Mouse (Mus musculus) c-Kit-positive CD71-positive TER-119-positive erythroid progenitor cells, embryonic 14.5 days (primary cell): Measurements from ENCODE around the gene Foxa3.

Source experiments
- DNase-seq: peaks from one replicate; pipeline ENCODE4 v3.0.0-alpha.2; 2013; ENCODE audit warnings: low spot score

Gene Foxa3

DNA sequence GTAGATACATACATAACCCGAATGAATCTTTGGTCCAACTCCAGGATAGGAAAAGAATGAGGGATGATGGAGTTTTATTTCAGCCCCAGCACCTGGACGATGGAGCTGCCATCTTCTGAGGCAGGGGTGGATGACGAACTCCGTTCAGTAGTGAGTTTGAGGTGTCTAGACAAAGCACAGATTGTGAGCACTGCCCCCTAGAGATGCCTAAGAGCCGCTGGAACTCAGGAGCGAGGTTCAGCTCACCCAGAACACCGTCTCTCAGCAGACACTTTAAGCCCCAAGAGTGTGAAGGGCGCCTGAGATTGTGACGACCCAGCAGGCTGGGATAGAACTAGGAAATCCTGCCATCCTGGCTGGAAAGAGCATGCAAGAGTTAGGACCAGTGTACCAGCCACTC is 24.5 kb downstream of the Foxa3 start:
- DNase-seq = no peak

DNA sequence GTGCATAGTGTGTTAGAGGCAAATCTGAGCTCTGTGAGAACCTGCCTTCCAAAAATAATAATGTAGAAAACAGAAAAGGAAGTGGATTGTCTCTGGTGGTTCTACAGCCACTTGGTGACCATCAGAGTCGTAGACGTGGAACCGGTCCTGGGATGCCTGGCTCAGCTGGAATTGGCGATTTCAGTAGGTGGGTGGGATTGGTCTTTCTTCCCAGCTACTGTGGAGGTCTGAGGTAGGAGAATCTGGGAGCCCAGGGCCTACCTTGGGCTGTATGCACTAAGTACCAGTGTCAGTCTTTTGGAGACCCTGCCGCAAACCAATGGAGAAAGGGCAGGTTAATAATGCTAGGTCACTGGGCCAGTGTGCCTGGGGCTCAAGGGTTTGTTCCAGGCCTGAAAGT is 30.3 kb downstream of the Foxa3 start:
- DNase-seq = no peak

DNA sequence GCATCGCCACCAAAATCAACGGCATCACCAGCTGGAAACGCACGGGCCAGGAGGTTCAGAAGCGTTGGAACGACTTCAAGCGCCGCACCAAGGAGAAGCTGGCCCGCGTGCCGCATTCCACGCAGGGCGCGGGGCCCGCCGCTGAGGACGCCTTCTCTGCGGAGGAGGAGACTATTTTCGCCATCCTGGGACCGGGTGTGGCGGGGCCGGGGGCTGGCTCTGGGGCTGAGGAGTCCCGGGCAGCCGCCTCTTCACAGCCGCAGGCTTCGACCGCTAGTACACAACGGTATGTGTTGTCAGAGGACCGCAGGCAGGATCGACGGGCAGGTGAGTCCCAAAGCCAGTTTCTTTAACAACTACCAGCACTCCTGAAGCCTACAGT is 31.1 kb downstream of the Foxa3 start:
- no peak for DNase-seq

DNA sequence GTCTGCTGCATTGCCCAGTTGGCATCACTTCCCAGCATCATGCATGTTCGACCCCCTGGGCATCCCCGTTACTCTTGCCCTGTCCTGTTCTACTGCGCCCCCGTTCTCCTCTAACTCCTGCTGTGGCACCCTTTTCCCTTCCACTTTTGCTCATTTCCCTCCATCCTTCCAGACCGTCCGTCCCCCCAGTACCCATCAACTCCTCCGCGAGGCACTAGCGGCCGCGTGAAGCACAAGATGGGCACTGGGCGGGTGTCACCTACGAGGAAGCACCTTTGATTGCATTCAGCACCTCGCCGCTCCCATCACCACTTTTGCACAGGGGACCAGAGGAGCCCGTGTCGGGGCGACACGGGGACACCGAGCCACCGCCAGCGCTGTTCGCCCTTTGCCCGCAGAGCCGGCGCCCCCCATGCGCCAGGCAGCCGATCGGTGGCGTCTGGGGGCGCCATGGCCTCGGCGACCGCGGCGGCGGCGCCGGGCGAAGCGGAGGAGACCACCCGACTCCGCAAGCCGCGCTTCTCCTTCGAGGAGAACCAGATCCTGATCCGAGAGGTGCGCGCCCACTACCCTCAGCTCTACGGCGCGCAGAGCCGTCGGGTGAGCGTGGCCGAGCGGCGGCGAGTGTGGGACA is 31.6 kb downstream of the Foxa3 start:
- DNase-seq = no peak

DNA sequence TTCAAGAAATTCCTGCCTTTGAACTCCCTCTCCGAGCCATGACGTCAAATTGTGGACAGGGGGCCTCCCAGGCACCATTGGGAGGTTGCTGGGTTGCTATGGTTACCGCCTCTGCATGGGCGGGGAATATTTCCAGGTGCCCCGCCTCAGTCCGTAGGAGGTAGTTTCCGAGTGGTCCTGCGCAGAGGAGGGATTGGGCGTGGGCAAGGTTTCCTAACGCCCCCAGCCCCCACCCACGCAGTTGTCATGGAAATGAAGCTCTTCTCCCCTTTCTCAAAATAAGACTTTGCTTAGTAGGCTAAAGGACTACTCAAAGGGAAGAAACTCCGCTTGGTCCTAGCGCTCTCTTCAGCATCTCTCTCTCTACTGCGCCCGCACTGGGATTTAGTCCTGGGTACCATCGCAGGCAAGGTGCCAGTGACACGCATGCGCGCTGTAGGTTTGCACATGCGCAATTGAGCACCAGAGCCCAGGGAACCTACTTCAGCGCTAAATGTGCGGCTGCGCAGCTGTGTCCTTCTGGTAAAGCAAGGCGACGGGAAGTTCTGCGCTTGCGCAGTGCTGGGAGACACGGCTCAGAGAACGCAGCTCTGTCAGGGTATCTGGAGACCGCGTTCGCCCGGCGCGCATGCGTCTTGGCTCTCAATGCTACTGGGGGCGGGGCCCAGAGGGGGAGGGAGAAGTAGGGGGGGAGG is 32.6 kb downstream of the Foxa3 start, which contains the start of gene Mypop:
TSS of gene Mypop (plus strand) at position 645 of the 695 bp plus-strand sequence.
- DNase-seq = peak; percentile 97

DNA sequence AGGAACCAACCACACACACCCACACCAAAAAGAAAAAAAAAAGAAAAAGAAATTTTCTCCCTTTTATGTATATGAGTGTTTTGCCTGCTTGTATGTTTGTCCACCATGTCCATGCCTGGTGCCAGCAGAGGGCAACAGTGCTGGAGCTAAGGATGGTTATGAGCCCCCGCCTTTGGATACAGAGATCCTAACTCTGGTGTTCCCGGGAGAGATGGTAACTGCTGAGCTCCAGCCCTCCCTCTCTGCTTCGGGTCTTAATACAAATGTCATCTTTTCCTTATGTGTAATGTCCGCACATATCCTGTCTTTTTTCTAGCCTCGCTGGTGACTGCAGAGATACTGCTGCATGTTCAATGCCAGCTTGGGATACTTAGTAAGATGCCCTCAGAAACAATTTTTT is 33.3 kb downstream of the Foxa3 start:
- DNase-seq = no peak

DNA sequence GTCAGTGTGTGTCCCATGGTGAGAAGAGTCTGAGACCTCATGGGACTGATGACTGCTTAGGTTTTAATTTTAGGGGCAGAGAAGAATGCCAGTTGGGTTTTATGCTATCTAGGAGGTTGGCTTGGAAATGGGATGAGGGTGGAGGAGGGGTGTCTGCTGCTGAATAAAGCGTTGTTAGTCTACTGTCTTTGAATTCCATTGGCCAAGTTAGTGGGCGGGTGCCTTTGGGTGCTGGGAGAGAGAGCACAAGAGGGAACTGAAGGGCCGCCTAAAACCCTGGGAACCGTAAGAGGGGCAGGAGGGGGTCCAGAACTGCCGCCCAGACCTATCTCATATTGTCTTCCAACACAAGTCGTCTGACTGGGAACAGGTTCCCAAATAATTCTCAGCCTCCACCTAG is 34.6 kb downstream of the Foxa3 start:
- DNase-seq = no peak

DNA sequence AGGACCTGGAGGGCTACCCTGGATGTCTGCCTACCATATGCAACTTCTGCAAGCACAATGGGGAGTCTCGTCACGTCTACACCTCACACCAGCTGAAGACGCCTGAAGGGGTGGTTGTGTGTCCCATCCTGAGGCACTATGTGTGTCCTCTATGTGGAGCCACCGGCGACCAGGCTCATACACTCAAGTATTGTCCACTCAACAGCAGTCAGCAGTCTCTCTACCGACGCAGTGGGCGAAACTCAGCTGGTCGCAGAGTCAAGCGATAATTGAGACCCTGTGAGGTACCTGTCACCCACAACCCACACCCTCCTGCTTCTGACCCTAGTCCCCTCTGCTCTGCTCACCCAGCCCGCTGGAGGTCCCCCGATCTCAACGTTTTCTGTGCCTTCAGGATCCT is 35.6 kb downstream of the Foxa3 start:
- DNase-seq = no peak

DNA sequence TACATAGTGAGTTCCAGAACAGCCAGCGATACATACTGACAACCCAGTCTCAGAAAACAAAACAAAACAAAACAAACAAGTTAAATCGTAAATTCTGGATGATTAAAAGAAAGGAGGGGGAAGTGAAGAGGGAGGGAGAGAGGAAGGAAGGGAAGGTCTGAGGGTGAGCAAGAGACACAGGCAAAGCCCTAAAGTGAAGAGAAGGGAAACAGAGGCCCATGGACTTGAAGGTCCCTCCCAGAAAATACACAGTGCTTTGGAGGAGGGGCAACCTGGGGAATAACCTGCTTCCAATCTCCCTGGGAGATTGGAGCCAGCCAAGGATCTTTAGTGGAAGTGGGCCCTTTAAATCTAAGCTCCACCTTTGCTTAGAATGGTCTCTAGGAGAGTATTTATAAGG is 36.2 kb downstream of the Foxa3 start, which contains the start of gene Nanos2:
TSS of gene Nanos2 (plus strand) at position 301 of the 400 bp plus-strand sequence.
- no peak for DNase-seq

DNA sequence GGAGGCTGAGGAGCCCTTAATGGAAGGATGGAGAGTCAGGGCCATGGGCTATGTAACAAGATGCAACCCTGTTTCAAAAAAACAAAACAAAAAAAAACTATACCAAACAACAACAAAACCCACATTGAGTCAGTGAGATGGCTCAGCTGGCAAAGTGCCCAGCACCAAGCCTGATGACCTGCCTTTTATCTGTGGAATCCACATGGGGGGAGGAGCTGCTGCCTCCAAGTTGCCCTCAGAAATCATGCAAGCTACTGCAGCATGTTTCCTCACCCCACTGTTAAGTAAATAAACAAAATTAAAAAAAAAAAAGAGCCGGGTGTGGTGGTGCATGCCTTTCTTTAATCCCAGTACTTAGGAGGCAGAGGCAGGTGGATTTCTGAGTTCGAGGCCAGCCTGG is 36.8 kb downstream of the Foxa3 start:
- no peak for DNase-seq

DNA sequence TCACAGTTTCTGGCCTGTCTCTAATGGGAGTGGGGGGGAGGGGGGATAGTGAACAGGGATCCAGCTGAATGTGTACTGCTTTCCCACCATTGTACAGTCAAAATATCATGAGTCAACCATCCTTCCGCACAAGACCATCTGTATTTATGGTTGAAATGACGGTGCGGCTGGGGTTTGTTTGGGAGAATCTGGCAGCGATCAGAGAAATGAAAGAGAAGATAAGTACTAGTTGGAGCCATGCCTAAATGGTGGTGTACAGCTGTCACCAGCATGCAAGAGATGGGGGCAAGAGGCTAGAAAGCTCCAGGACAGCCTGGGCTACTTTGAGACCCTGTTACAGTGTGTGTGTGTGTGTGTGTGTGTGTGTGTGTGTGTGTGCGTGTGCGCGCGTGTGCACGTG is 45.0 kb downstream of the Foxa3 start:
- DNase-seq = no peak

DNA sequence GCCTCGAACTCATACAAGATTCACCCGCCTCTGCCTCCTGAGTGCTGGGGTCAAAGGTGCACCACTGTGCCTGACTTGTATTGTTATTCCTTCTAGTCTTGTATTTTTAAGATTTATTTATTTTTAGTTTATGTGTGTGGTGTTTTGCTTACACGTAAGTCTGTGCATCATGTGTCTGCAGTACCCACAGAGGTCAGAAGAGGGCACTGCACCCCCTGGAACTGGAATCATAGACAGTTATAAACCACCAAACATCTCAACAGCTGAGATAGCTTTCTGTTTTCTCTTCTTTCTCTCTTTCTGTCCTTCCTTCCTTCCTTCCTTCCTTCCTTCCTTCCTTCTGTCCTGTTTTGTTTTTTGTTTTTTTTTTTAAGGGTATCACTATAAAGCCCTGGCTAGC is 52.4 kb downstream of the Foxa3 start:
- no peak for DNase-seq

DNA sequence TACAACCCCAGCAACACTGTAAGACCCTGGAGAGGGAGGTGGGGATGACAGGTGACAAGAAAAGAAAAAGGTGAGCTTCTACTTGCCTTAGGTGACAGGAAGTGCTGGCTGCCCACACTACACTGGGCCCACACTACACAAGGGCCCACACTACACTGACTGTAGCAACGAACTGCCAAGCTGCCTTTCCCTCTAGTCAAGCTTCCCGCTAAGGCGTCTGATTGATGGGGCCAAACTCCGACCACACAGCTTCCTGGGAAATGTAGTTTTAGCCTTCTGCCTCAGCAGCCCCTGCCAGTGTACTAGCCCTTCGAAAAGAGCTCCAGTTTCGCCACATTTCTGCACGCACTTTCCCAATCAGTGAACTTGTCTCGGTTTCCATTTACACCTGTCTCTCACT is 55.7 kb downstream of the Foxa3 start:
- DNase-seq = no peak

DNA sequence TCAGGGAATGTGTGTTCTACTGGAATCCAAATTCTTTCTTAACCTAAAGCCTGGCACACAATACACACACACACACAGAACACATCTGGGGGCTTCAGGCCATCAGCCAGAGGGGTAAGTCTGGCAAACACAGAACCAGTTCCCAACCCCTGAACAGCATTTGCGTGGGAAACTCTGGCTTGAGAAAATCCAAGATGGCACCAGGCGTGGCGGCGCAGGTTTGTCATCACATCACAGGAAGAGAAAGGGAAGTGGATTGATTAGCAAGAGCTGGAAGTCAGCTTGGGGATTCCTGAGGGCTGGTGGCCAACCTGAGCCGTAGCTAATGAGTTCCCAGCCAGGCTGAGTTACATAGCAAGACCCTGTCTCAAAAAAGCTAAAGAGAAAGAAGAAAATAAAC is 58.0 kb downstream of the Foxa3 start:
- no peak for DNase-seq

DNA sequence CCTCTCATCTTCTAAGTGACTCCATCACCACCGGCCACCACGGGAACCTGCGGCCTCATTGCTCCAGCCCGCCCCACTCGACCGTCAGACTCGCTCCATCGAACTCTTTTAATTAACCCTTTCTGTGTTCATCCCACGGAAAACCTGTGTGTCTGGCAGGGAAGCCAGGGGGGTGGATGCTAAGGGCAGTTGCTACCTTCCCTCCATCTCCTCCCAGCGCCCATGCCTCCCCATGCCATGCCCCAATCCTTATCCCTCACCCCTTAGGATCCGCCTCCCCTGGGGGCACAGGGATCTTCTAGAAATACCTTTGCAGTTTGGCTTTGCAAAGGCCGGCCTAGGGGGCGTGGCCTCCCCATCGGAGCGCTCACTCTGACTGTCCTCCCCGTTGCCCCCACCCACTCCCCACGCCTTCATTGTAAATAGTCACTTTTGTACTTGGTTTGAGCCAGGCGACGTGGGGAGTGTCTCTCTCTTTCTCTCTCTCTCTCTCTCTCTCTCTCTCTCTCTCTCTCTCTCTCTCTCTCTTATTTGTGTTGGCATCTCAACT is 60.0 kb downstream of the Foxa3 start:
- no peak for DNase-seq
